Mouse (Mus musculus): ENCODE measurements around the gene Hivep3.

- TF ChIP-seq POLR2A (IDR thresholded peaks at IDR 0.05; ENCODE audit: control insufficient read depth in 1 of 2, insufficient read depth in 1 of 2, low read depth in 1 of 2, low read length in 2 of 2, poor library complexity in 1 of 2): no peak
- no peak for TF ChIP-seq USF1 (IDR thresholded peaks at IDR 0.05; ENCODE audit: low read depth, low read length)
- no peak for TF ChIP-seq CTCF (IDR thresholded peaks at IDR 0.05 in 2 of 3, conservative IDR thresholded peaks at IDR 0.05 in 1 of 3; ENCODE audit: control insufficient read depth in 1 of 3, insufficient read depth in 1 of 3, low read depth in 2 of 3, low read length in 3 of 3, poor library complexity in 1 of 3, severe bottlenecking in 1 of 3)
- no peak for TF ChIP-seq MYB (IDR thresholded peaks at IDR 0.05; ENCODE audit: low read depth, low read length)
- TF ChIP-seq HCFC1 (IDR thresholded peaks at IDR 0.05; ENCODE audit: low read depth, low read length): no peak
- TF ChIP-seq BHLHE40 (IDR thresholded peaks at IDR 0.05; ENCODE audit: borderline replicate concordance, low read depth, low read length): no peak
- TF ChIP-seq CHD2 (IDR thresholded peaks at IDR 0.05; ENCODE audit: low read length): no peak
- TF ChIP-seq NRF1 (IDR thresholded peaks at IDR 0.05; ENCODE audit: insufficient read depth, low read depth, low read length, poor library complexity, severe bottlenecking): no peak
These were observed 216.6 kb downstream of the Hivep3 start for GRCm38 (mm10) chr4:119950181-119950580.

Data from MEL (cell line).